Mouse (Mus musculus): Measurements from ENCODE around the gene Zar1l. TPM values are rescaled to one million over a fixed set of nuclear protein-coding genes. Genes with fewer than 3 reads are reported as not detected.
A peak's percentile ranks its signal among the peaks of the same experiment; 100 is the strongest.

The Zar1l gene
- polyA plus RNA-seq, 1 experiment from 2014 or later = not detected

DNA sequence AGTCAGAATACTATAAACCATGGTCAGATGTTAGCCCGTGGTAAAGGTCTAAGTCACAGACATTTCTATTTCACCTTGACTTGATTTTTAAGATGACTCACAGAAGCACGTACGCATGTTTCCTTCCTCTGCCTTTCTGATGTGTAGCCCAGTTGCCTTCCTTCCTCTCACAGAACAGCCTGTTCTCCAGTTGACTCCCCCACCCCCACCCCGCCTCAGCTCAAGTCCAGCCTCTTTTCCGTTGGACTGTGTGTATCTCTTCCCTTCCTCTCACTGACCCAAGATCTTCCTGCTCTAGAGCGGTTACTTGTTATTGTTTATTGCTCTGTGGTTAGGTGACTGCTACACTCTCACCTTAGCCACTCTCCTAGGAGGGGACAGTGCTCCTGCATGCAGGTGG, 49.5 kb downstream of the Zar1l start:
- peak; percentile 62 for ATAC-seq
- H3K36me3 ChIP-seq = no peaks in the 10 kb centered on the region
- no peak overlapping the region for H3K9ac ChIP-seq
- H3K4me1 ChIP-seq = peaks cover 22% of the 10 kb centered on the region
- H3K27me3 ChIP-seq (replicated peaks) = no peaks in the 10 kb centered on the region
- peak overlapping the region; percentile 6; the same call in 1 of the 2 replicates for H3K4me2 ChIP-seq
- WGBS (ENCODE audit: insufficient replicate concordance) = 11% methylated on average over 6 of the region's 6 CpGs
- H3K4me3 ChIP-seq = no peak overlapping the region
- H3K27ac ChIP-seq = 0 out of 2 replicates have a peak overlapping the region, but pooled peaks have one; percentile 7
- no peaks in the 10 kb centered on the region for H3K9me3 ChIP-seq (replicated peaks)

DNA sequence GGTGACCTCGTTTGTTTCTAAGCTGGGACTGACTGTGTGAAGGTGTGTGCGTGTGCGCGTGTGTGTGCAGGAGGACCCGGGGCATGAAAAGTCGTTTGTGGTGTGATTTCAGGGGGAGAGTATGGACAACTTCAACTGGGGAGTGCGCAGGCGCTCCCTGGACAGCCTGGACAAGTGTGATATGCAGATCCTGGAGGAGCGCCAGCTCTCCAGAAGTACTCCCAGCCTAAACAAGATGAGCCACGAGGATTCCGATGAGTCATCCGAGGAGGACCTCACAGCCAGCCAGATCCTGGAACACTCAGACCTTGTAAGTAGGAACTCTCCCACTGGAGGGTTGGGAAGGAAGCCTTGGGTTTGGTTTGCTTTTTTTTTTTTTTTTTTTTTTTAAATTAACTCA, 51.8 kb downstream of the Zar1l start:
- H3K9ac ChIP-seq = no peak overlapping the region
- H3K9me3 ChIP-seq (replicated peaks) = no peaks in the 10 kb centered on the region
- WGBS (ENCODE audit: insufficient replicate concordance) = 69% methylated on average over 12 of the region's 12 CpGs
- ATAC-seq = peak; percentile 33; the same call in 1 of the 2 replicates
- H3K4me2 ChIP-seq = no peak overlapping the region
- H3K36me3 ChIP-seq = no peaks in the 10 kb centered on the region
- H3K4me3 ChIP-seq = no peak overlapping the region
- H3K27me3 ChIP-seq (replicated peaks) = no peaks in the 10 kb centered on the region
- H3K4me1 ChIP-seq = peaks cover 22% of the 10 kb centered on the region
- no peak overlapping the region for H3K27ac ChIP-seq

DNA sequence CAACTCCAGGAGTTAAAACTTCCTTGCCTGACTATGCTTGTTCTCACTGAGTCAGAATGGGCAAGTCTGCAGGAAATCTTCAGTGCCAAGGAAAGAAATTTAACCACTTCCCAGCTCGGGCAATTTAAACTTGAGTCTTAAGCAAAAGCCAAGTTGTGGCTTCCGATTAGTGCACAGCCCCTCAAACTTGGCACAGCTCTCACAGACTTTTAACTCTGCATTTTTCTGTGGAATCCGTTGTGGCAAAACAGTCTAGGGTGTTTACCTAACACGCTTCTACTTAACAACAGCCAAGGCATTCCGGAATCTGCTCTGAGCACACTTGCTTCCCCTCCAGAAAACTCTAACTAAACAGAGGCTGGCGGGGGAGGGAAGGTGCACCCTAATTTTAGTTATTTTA, 52.7 kb downstream of the Zar1l start:
- H3K27me3 ChIP-seq (replicated peaks) = no peaks in the 10 kb centered on the region
- WGBS (ENCODE audit: insufficient replicate concordance) = 65% methylated on average over 6 of the region's 6 CpGs
- no peaks in the 10 kb centered on the region for H3K36me3 ChIP-seq
- H3K4me3 ChIP-seq = no peak overlapping the region
- H3K27ac ChIP-seq = no peak overlapping the region
- ATAC-seq = no peak
- no peak overlapping the region for H3K4me2 ChIP-seq
- peaks cover 22% of the 10 kb centered on the region for H3K4me1 ChIP-seq
- no peaks in the 10 kb centered on the region for H3K9me3 ChIP-seq (replicated peaks)
- H3K9ac ChIP-seq = no peak overlapping the region

DNA sequence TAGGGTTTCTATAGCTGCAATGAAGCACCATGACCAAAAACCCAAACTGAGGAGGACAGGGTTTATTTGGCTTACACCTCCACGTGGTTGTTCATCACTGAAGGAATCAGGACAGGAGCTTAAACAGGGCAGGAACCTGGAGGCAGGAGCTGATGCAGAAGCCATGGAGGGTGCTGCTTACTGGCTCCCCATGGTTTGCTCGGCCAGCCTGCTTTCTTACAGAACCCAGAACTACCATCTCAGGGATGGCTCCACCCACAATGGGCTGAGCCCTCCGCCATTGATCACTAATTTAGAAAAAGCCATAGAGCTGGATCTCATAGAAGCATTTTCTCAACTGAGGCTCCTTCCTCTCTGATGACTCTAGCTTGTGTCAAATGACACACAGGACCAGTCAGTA, 53.2 kb downstream of the Zar1l start:
- 60% methylated on average over 3 of the region's 3 CpGs for WGBS (ENCODE audit: insufficient replicate concordance)
- H3K27ac ChIP-seq = no peak overlapping the region
- H3K9ac ChIP-seq = no peak overlapping the region
- H3K36me3 ChIP-seq = no peaks in the 10 kb centered on the region
- no peak overlapping the region for H3K4me3 ChIP-seq
- no peak overlapping the region for H3K4me2 ChIP-seq
- H3K9me3 ChIP-seq (replicated peaks) = no peaks in the 10 kb centered on the region
- H3K27me3 ChIP-seq (replicated peaks) = no peaks in the 10 kb centered on the region
- no peak for ATAC-seq
- peaks cover 18% of the 10 kb centered on the region for H3K4me1 ChIP-seq

DNA sequence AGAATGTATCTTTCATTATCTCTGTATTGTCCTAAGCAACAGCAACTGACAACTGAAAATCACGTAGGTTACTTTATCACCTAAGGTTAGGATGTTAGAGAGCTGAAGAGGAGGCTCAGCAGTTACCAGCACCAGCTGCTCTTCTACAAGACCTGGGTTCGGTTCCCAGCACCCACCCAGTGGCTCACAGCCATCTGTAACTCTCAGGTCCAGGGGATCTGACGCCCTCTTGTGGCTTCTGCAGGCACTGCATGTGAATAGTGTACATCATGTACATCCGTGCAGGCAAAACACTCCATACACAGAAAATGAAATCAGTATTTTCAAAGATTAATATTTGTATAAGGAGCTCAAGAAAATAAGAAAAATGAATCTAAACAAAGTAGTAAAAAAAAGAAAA, 58.2 kb downstream of the Zar1l start:
- Histone ChIP-seq H3K4me3 (no peak overlapping the region), H3K9ac (no peak overlapping the region), H3K27ac (no peak overlapping the region), H3K9me3 (replicated peaks) (0 out of 2 replicates have a peak, but pooled peaks cover 1% of the 10 kb centered on the region), H3K36me3 (peaks cover 2% of the 10 kb centered on the region; the same call in 1 of the 2 replicates), H3K27me3 (replicated peaks) (no peaks in the 10 kb centered on the region), H3K4me2 (no peak overlapping the region), H3K4me1 (no peaks in the 10 kb centered on the region)
- 65% methylated on average over 4 of the region's 4 CpGs for WGBS (ENCODE audit: insufficient replicate concordance)
- ATAC-seq = no peak

DNA sequence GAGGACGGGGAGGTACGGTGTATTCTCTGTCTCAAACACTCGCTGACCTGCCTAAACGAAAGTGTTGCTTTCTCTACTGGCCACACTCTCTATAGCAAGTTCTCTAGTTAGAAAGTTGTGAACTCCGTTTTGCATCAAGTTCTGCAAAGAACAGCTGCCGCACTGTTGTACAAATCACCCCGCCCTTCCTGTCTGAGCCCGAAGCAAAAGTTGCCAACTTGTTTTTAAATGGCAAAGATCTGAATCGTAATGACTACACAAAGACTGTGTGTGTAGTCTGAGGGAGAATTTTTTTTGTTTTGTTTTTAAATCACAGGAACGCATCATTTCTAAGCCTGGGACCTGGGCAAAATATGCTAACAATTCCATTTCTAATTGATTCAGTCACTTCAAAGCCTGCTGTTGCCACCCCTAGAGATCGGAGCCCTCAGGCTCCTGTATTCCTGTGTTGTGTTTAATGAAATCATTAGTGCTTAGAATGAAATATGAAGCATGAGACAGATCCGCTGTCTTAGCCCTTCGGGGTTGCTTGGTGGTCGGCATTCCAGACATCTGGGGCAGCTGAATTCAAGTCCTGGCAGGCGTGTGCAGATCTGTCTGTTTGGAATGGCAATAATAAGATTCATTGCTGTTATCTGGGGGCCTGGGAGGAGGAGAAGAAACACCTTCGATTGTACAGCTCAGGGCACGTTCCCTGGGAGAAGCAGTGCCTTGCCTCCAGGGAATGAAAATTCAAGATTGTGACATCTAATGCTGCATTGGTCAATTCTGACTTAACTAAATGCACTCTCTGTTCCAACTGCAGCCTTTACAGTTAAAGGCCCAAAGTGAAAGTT, 59.8 kb downstream of the Zar1l start:
- Histone ChIP-seq H3K4me3 (no peak overlapping the region), H3K9ac (no peak overlapping the region), H3K4me2 (no peak overlapping the region), H3K9me3 (replicated peaks) (peaks cover 15% of the 10 kb centered on the region), H3K27me3 (replicated peaks) (no peaks in the 10 kb centered on the region), H3K4me1 (no peaks in the 10 kb centered on the region), H3K27ac (no peak overlapping the region), H3K36me3 (peaks cover 17% of the 10 kb centered on the region)
- ATAC-seq = no peak
- 69% methylated on average over 17 of the region's 17 CpGs for WGBS (ENCODE audit: insufficient replicate concordance)

DNA sequence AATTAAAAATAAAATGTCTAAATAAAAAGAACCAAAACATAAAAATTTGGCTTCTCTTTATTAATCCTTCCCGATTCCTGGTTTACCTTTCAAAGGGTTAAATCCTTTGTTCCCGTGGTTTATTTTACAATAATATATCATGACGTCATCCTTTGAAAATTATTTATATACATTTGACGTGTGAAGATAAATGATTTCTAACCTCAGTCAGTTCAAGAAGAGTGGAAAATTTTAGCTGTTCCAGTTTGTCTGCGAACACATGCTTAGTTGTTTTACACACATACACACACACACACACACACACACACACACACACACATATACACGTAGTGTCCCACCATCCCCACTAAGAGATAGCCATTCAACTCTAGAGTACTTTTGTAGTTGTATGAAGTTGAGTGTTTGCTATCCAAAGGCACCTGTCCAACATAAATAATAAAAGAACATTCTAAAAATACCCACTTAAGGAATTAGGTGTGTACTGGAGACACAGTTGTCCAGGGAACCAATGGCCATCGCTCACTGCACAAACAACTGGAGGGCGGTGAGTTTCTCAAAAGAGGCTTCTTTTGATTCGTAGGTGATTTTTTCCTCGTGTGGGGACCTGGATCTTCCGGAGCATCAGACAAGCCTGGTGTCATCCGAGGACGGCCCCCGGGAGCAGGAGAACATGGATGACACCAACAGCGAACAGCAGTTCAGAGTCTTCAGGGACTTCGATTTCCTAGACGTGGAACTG, 60.6 kb downstream of the Zar1l start:
- Histone ChIP-seq H3K4me2 (no peak overlapping the region), H3K27ac (no peak overlapping the region), H3K4me3 (no peak overlapping the region), H3K27me3 (replicated peaks) (no peaks in the 10 kb centered on the region), H3K36me3 (peaks cover 20% of the 10 kb centered on the region), H3K9me3 (replicated peaks) (peaks cover 18% of the 10 kb centered on the region), H3K4me1 (no peaks in the 10 kb centered on the region), H3K9ac (no peak overlapping the region)
- ATAC-seq = no peak
- 79% methylated on average over 17 of the region's 17 CpGs for WGBS (ENCODE audit: insufficient replicate concordance)

Other genes with a start within 250 kb of the Zar1l start
- 26.0 and 26.8 TPM in 2 replicates for gene Brca2, start 4.5 kb upstream of the Zar1l start, polyA plus RNA-seq (2016; fragmentation: Nextera tagmentation; extraction: Ambion mirVana)
- gene N4bp2l1, start 79.0 kb upstream of the Zar1l start, polyA plus RNA-seq (2016; fragmentation: Nextera tagmentation; extraction: Ambion mirVana) = 9.3 and 9.4 TPM in 2 replicates
- gene N4bp2l2, start 148.0 kb upstream of the Zar1l start, polyA plus RNA-seq (2016; fragmentation: Nextera tagmentation; extraction: Ambion mirVana) = 25.6 and 29.5 TPM in 2 replicates
- gene Pds5b, start 155.6 kb upstream of the Zar1l start, polyA plus RNA-seq (2016; fragmentation: Nextera tagmentation; extraction: Ambion mirVana) = 16.4 and 16.7 TPM in 2 replicates

Measured in liver, embryonic 12.5 days (tissue).